Comparison of ENCODE assay signal across 8 mouse cellular contexts in the genomic region with DNA sequence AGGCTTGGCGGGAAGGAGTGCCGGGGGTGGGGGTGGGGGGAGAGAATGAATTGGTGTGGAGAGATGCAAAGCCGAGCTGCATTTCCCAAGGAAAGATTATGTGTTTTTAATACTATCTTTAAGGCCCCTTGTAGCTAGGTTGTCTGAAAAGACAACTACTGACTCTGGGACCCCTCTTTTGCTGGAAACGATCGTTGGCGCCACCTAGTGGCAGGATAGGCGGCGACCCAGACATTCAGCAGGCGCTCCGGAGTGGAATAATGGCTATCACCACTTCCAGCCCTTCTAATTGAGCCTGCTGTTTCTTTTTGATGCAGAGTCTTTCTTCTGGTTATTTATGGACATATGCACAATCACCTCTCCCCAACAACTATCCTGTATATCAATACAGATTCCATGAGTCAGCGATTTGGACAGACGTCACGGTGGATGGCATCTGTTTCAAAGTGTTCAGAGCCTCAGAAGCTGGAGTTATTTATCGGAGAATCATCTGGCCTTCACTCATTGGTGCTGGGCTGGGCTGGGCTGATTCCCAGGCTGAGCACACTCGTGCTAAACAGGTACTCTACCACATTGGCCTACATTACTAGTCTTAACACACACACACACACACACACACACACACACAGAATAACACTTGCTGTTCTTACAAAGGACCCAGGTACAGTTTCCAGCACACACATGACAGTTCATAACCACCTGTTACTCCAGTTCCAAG. TPM values are rescaled to one million over a fixed set of nuclear protein-coding genes. Genes with fewer than 3 reads are reported as not detected.
DNase-seq lines count a peak whose midpoint lies in the region; ATAC-seq and TF ChIP-seq lines count a peak whose summit lies in the region.

No protein-coding gene starts in this region.

- WGBS in forebrain, embryonic 13.5 days: 21% methylated on average over 15 of the region's 15 CpGs

- ATAC-seq in forebrain, embryonic 13.5 days: peak; percentile 77

- no peak overlapping the region for H3K27ac ChIP-seq in ES-Bruce4 (ENCODE audit: insufficient read depth, low read length)
- H3K27ac ChIP-seq in forebrain, embryonic 13.5 days: no peak overlapping the region

- no peaks in the 10 kb centered on the region for H3K36me3 ChIP-seq in ES-Bruce4 (ENCODE audit: control insufficient read depth, insufficient read depth, low read length, poor library complexity, severe bottlenecking)
- no peaks in the 10 kb centered on the region for H3K36me3 ChIP-seq in forebrain, embryonic 13.5 days (ENCODE audit: poor library complexity, severe bottlenecking)

- DNase-seq in brain, adult 2 months (ENCODE audit: low read depth, low spot score): peak; percentile 67
- peak; percentile 71 to 84 for DNase-seq in heart, postnatal 36 days
- DNase-seq in layer of hippocampus, adult 9-10 months (ENCODE audit: low spot score): peak; percentile 82
- DNase-seq in lung, postnatal 25 days (ENCODE audit: low spot score): peak; percentile 51
- DNase-seq in retina, postnatal 7 days (ENCODE audit: low read depth, low spot score): peak; percentile 49
- DNase-seq in urinary bladder, postnatal 10 days (ENCODE audit: low spot score): peak; percentile 22

- no peak for TF ChIP-seq EP300 in ES-Bruce4 (IDR thresholded peaks at IDR 0.05; ENCODE audit: insufficient read depth, low read depth, low read length)

- H3K4me2 ChIP-seq in forebrain, embryonic 13.5 days: no peak overlapping the region

- intact Hi-C loops in heart, postnatal 36 days (cut with DNase I): loop anchor here (1.0 kb wide), 2 partner anchors 119 to 227 kb away; no protein-coding TSS in a partner anchor

- no peaks in the 10 kb centered on the region for H3K27me3 ChIP-seq in ES-Bruce4 (ENCODE audit: control insufficient read depth, insufficient read depth, low read length, poor library complexity, severe bottlenecking)
- no peaks in the 10 kb centered on the region for H3K27me3 ChIP-seq in forebrain, embryonic 13.5 days

- no peak for TF ChIP-seq POLR2A in ES-Bruce4 (IDR thresholded peaks at IDR 0.05; ENCODE audit: insufficient read depth, low read length)

- H3K4me1 ChIP-seq in ES-Bruce4 (ENCODE audit: control insufficient read depth, insufficient read depth, low read length): peaks cover 3% of the 10 kb centered on the region
- H3K4me1 ChIP-seq in forebrain, embryonic 13.5 days: no peaks in the 10 kb centered on the region

- H3K9me3 ChIP-seq in ES-Bruce4 (replicated peaks; ENCODE audit: control insufficient read depth, insufficient read depth, low read length, poor library complexity, severe bottlenecking): no peaks in the 10 kb centered on the region
- H3K9me3 ChIP-seq in forebrain, embryonic 13.5 days (replicated peaks): no peaks in the 10 kb centered on the region

- no peak overlapping the region for H3K9ac ChIP-seq in ES-Bruce4 (ENCODE audit: low read depth, poor library complexity, severe bottlenecking)
- no peak overlapping the region for H3K9ac ChIP-seq in forebrain, embryonic 13.5 days

- H3K4me3 ChIP-seq in ES-Bruce4 (ENCODE audit: low read depth, low read length): no peak overlapping the region
- no peak overlapping the region for H3K4me3 ChIP-seq in forebrain, embryonic 13.5 days

- peak; percentile 77 for TF ChIP-seq CTCF in ES-Bruce4 (IDR thresholded peaks at IDR 0.05; ENCODE audit: low read depth, low read length)

RNA-seq across cellular contexts. Expression of a gene that starts 24.9 kb away (rescaled TPM):
- 16.6 and 17.6 TPM in 2 replicates for polyA plus RNA-seq in ES-Bruce4 (2011; ENCODE audit: insufficient read depth, insufficient read length, low read depth, missing spikeins)
- polyA plus RNA-seq in forebrain, embryonic 13.5 days (2015; fragmentation: Nextera tagmentation; extraction: Ambion mirVana): not detected in 2 replicates
- total RNA-seq in heart, postnatal 36 days (2021): 1 to 10 TPM; 1.3 to 1.9 TPM

RNA-seq across cellular contexts. Expression of a gene that starts 53.5 kb away (rescaled TPM):
- polyA plus RNA-seq in ES-Bruce4 (2011; ENCODE audit: insufficient read depth, insufficient read length, low read depth, missing spikeins): 4.7 and 6.3 TPM in 2 replicates
- not detected in 2 replicates for polyA plus RNA-seq in forebrain, embryonic 13.5 days (2015; fragmentation: Nextera tagmentation; extraction: Ambion mirVana)
- not detected for total RNA-seq in heart, postnatal 36 days (2021)

RNA-seq across cellular contexts. Expression of a gene that starts 58.4 kb away (rescaled TPM):
- 5.2 and 7.6 TPM in 2 replicates for polyA plus RNA-seq in ES-Bruce4 (2011; ENCODE audit: insufficient read depth, insufficient read length, low read depth, missing spikeins)
- 10.0 and 12.6 TPM in 2 replicates for polyA plus RNA-seq in forebrain, embryonic 13.5 days (2015; fragmentation: Nextera tagmentation; extraction: Ambion mirVana)
- total RNA-seq in heart, postnatal 36 days (2021): not detected

Comparison
In these comparisons a context has a peak if more than half of its experiments do, and no peak if none do; other contexts are left out.
1. DNase-seq: peak in every context shown above with its lines; median percentile 82 in layer of hippocampus, adult 9-10 months; 78 in heart, postnatal 36 days; 67 in brain, adult 2 months; 51 in lung, postnatal 25 days; 49 in retina, postnatal 7 days; 22 in urinary bladder, postnatal 10 days.
2. RNA of a gene that starts 24.9 kb away (polyA plus RNA-seq): 16.6 to 17.6 TPM in ES-Bruce4; not detected in forebrain, embryonic 13.5 days; every median in the first group is over 10 times any median in the second.